Mouse (Mus musculus) liver, postnatal 0 days (tissue): ENCODE data around the gene 1600014C23Rik. TPM values are rescaled to one million over a fixed set of nuclear protein-coding genes. Genes with fewer than 3 reads are reported as not detected.

Experiments used
- ATAC-seq: fragments of 200-750 bp; cut with Nextera tagmentation; 2 replicates; pipeline ENCODE4 v1.8.0; 2017; ENCODE audit warnings: mild to moderate bottlenecking, moderate library complexity
- DNase-seq: peaks from one replicate; pipeline ENCODE4 v3.0.0-alpha.2; 2016
- H3K27ac ChIP-seq: fragments of 300-500 bp; sonication (generic); 2 replicates; pipeline ENCODE4 v1.5.1; 2014; ENCODE audit warnings: antibody characterized with exemption, moderate library complexity, mild to moderate bottlenecking, low read depth
- H3K27me3 ChIP-seq: fragments of 300-500 bp; sonication (generic); 2 replicates; pipeline ENCODE4 v1.6.1; 2014; ENCODE audit warnings: low read length, control low read depth, mixed read lengths; ENCODE audit not compliant: insufficient read depth
- H3K36me3 ChIP-seq: fragments of 300-500 bp; sonication (generic); replicated peaks from 2 replicates; pipeline ENCODE4 v1.6.1; 2014; ENCODE audit warnings: mild to moderate bottlenecking, control low read depth, low read length, moderate library complexity, mixed read lengths; ENCODE audit not compliant: insufficient read depth
- H3K4me1 ChIP-seq: fragments of 300-500 bp; sonication (generic); 2 replicates; pipeline ENCODE4 v1.6.1; 2014; ENCODE audit warnings: antibody characterized with exemption, mild to moderate bottlenecking, control low read depth; ENCODE audit not compliant: insufficient read depth
- H3K4me2 ChIP-seq: fragments of 300-500 bp; sonication (generic); 2 replicates; pipeline ENCODE4 v1.6.1; 2014; ENCODE audit warnings: low read depth, mild to moderate bottlenecking, low read length, moderate library complexity, mixed read lengths
- H3K4me3 ChIP-seq: fragments of 300-500 bp; sonication (generic); 2 replicates; pipeline ENCODE4 v1.5.1; 2014; ENCODE audit warnings: low read depth, low read length
- H3K9ac ChIP-seq: fragments of 300-500 bp; sonication (generic); replicated peaks from 2 replicates; pipeline ENCODE4 v1.6.1; 2014; ENCODE audit warnings: mild to moderate bottlenecking, moderate library complexity
- H3K9me3 ChIP-seq: fragments of 300-500 bp; sonication (generic); 2 replicates; pipeline ENCODE4 v1.6.1; 2016; ENCODE audit warnings: mild to moderate bottlenecking, control low read depth, low read length, mixed read lengths
- CTCF ChIP-seq: sonication (generic); IDR thresholded peaks from 2 replicates; pipeline ENCODE4 v1.5.1; 2016; ENCODE audit warnings: antibody characterized with exemption, low read depth
- EP300 ChIP-seq: IDR thresholded peaks from 2 replicates; pipeline ENCODE4 v1.6.1; 2016; ENCODE audit warnings: antibody characterized with exemption, low read depth, mild to moderate bottlenecking
- WGBS: fragments of 180-500 bp; shearing (Covaris S2); extraction: QIAGEN DNeasy Blood & Tissue Kit; methylation state at CpG from one replicate; pipeline ENCODE4 v1.1.7; 2014; ENCODE audit not compliant: insufficient replicate concordance; 5-methylcytosine and 5-hydroxymethylcytosine counted together
- polyA plus RNA-seq: library from polyadenylated mRNA; unstranded; fragments of >200 nt; fragmentation: Nextera tagmentation; extraction: Ambion mirVana; gene quantifications from 2 replicates; pipeline ENCODE4 v1.2.1, GENCODE M21; 2015

1600014C23Rik gene
- polyA plus RNA-seq, 1 experiment from 2014 or later: not detected

GRCm38 (mm10) chr17:45772096-45772495 is 38.5 kb upstream of the 1600014C23Rik start:
- Histone ChIP-seq H3K36me3 (no peaks in the 10 kb centered on the region), H3K27me3 (no peaks in the 10 kb centered on the region), H3K9ac (no peak overlapping the region; the same call in 1 of the 2 replicates), H3K4me3 (no peak overlapping the region), H3K4me1 (peaks cover 10% of the 10 kb centered on the region), H3K27ac (no peak overlapping the region), H3K9me3 (no peaks in the 10 kb centered on the region), H3K4me2 (no peak overlapping the region)
- DNase-seq: no peak
- ATAC-seq: no peak
- WGBS: 78% methylated on average over 8 of the region's 8 CpGs
- TF ChIP-seq EP300 (no peak), CTCF (no peak)

- H3K27me3 ChIP-seq: no peaks in the 10 kb centered on the region
- no peak overlapping the region for H3K4me3 ChIP-seq
- H3K4me2 ChIP-seq: no peak overlapping the region
- no peaks in the 10 kb centered on the region for H3K36me3 ChIP-seq
- WGBS: 61% methylated on average over 6 of the region's 6 CpGs
- H3K9me3 ChIP-seq: no peaks in the 10 kb centered on the region
- H3K9ac ChIP-seq: no peak overlapping the region
- H3K27ac ChIP-seq: no peak overlapping the region
- ATAC-seq: no peak
- peaks cover 19% of the 10 kb centered on the region for H3K4me1 ChIP-seq
- no peak for DNase-seq
- TF ChIP-seq CTCF: no peak
Measured at GRCm38 (mm10) chr17:45770441-45770840, 36.8 kb upstream of the 1600014C23Rik start.

- TF ChIP-seq EP300: no peak
- DNase-seq (no peak), ATAC-seq (no peak)
- Histone ChIP-seq H3K4me1 (peaks cover 19% of the 10 kb centered on the region), H3K36me3 (no peaks in the 10 kb centered on the region), H3K4me2 (no peak overlapping the region), H3K27ac (no peak overlapping the region), H3K9ac (no peak overlapping the region), H3K4me3 (no peak overlapping the region), H3K27me3 (no peaks in the 10 kb centered on the region), H3K9me3 (no peaks in the 10 kb centered on the region)
- 60% methylated on average over 6 of the region's 6 CpGs for WGBS
Measured at GRCm38 (mm10) chr17:45769821-45770220, 36.2 kb upstream of the 1600014C23Rik start.

GRCm38 (mm10) chr17:45767536-45768146 is 34.0 kb upstream of the 1600014C23Rik start:
- TF ChIP-seq CTCF (no peak), EP300 (no peak)

GRCm38 (mm10) chr17:45766735-45767535 is 33.3 kb upstream of the 1600014C23Rik start:
- H3K9me3 ChIP-seq: no peaks in the 10 kb centered on the region
- peak; percentile 93 for ATAC-seq
- H3K4me1 ChIP-seq: peaks cover 19% of the 10 kb centered on the region
- no peaks in the 10 kb centered on the region for H3K27me3 ChIP-seq
- H3K9ac ChIP-seq: peak overlapping the region; percentile 50; the same call in 1 of the 2 replicates
- 0 out of 2 replicates have a peak overlapping the region, but pooled peaks have one; percentile 20 for H3K4me3 ChIP-seq
- WGBS: 10% methylated on average over 12 of the region's 12 CpGs
- TF ChIP-seq EP300: peak; percentile 82
- TF ChIP-seq CTCF: no peak
- peak overlapping the region; percentile 49 for H3K4me2 ChIP-seq
- DNase-seq: peak; percentile 89
- no peaks in the 10 kb centered on the region for H3K36me3 ChIP-seq
- peak overlapping the region; percentile 93 for H3K27ac ChIP-seq

More at GRCm38 (mm10) chr17:45767536-45768146, 34.0 kb upstream of the 1600014C23Rik start:
- no peaks in the 10 kb centered on the region for H3K9me3 ChIP-seq
- H3K27ac ChIP-seq: peak overlapping the region; percentile 93
- H3K27me3 ChIP-seq: no peaks in the 10 kb centered on the region
- H3K4me3 ChIP-seq: 0 out of 2 replicates have a peak overlapping the region, but pooled peaks have one; percentile 20
- H3K4me1 ChIP-seq: peaks cover 19% of the 10 kb centered on the region
- peak; percentile 64 for DNase-seq
- ATAC-seq: peak; percentile 86
- peak overlapping the region; percentile 49; the same call in 1 of the 2 replicates for H3K4me2 ChIP-seq
- 40% methylated on average over 8 of the region's 9 CpGs for WGBS
- 0 out of 2 replicates have a peak overlapping the region, but pooled peaks have one; percentile 21 for H3K9ac ChIP-seq
- H3K36me3 ChIP-seq: no peaks in the 10 kb centered on the region

- Histone ChIP-seq H3K36me3 (no peaks in the 10 kb centered on the region), H3K27ac (peak overlapping the region; percentile 93; the same call in 1 of the 2 replicates), H3K27me3 (no peaks in the 10 kb centered on the region), H3K4me3 (no peak overlapping the region), H3K9me3 (no peaks in the 10 kb centered on the region), H3K4me2 (no peak overlapping the region), H3K4me1 (peaks cover 19% of the 10 kb centered on the region), H3K9ac (peak overlapping the region; percentile 7; the same call in 1 of the 2 replicates)
- WGBS: 88% methylated on average over 3 of the region's 3 CpGs
- DNase-seq: no peak
- no peak for ATAC-seq
- TF ChIP-seq EP300 (no peak), CTCF (no peak)
Measured at GRCm38 (mm10) chr17:45765914-45766313, 32.3 kb upstream of the 1600014C23Rik start.
